Mouse (Mus musculus): ENCODE measurements around the gene Gls2. TPM values are rescaled to one million over a fixed set of nuclear protein-coding genes. Genes with fewer than 3 reads are reported as not detected.
"Not testable (repeated sequence)": the region's sequence is repeated elsewhere in the genome, so short reads cannot be mapped to it uniquely, and the experiment has no call there.

The Gls2 gene
- polyA plus RNA-seq, 1 experiment = 24.3 TPM

GRCm38 (mm10) chr10:128184296-128184695, 10.0 kb upstream of the Gls2 start:
- H3K36me3 ChIP-seq (ENCODE audit: control insufficient read depth, insufficient read depth, low read length, poor library complexity, severe bottlenecking) = no peaks in the 10 kb centered on the region
- H3K27ac ChIP-seq (ENCODE audit: insufficient read depth, low read length) = peak overlapping the region; percentile 71
- no peak overlapping the region for H3K9ac ChIP-seq (ENCODE audit: low read depth, poor library complexity, severe bottlenecking)
- peaks cover 7% of the 10 kb centered on the region for H3K4me1 ChIP-seq (ENCODE audit: control insufficient read depth, insufficient read depth, low read length)
- no peaks in the 10 kb centered on the region for H3K27me3 ChIP-seq (ENCODE audit: control insufficient read depth, insufficient read depth, low read length, poor library complexity, severe bottlenecking)
- H3K9me3 ChIP-seq (replicated peaks; ENCODE audit: control insufficient read depth, insufficient read depth, low read length, poor library complexity, severe bottlenecking) = no peaks in the 10 kb centered on the region
- TF ChIP-seq POLR2A (IDR thresholded peaks at IDR 0.05; ENCODE audit: insufficient read depth, low read length) (no peak), EP300 (IDR thresholded peaks at IDR 0.05; ENCODE audit: insufficient read depth, low read depth, low read length) (no peak), CTCF (IDR thresholded peaks at IDR 0.05; ENCODE audit: low read depth, low read length) (no peak)
- H3K4me3 ChIP-seq (ENCODE audit: low read depth, low read length) = no peak overlapping the region

DNA sequence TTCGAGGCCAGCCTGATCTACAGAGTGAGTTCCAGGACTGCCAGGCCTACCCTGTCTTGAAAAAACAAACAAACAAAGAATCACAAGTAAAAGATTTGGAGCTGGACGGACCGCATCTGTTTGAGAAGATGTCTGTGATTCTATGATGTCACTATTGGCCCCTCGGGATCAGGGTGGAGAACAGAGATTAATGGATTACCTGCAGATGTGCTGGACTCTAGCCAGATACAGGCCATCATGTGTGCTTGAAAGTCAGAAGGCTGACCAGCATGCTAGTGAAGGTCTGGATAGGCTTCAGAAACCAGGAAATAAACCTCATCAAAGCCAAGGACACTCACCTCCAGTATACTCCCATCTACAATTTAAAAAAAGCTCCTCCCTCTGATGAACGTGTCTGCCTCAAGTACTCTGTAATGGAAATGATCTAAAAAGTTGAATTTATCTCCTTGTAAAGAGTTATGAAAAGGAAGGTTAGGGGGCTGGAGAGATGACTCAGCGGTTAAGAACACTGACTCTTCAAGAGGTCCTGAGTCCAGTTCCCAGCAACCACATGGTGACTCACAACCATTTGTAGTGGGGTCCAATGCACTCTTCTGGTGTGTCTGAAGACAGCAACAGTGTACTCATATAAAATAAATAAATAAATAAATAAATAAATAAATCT, 8.8 kb upstream of the Gls2 start:
- TF ChIP-seq CTCF (IDR thresholded peaks at IDR 0.05; ENCODE audit: low read depth, low read length) (no peak), POLR2A (IDR thresholded peaks at IDR 0.05; ENCODE audit: insufficient read depth, low read length) (no peak), EP300 (IDR thresholded peaks at IDR 0.05; ENCODE audit: insufficient read depth, low read depth, low read length) (no peak)
- peak overlapping the region; percentile 19; the same call in 1 of the 2 replicates for H3K4me3 ChIP-seq (ENCODE audit: low read depth, low read length)

GRCm38 (mm10) chr10:128185959-128186358, 8.3 kb upstream of the Gls2 start:
- Histone ChIP-seq H3K27me3 (ENCODE audit: control insufficient read depth, insufficient read depth, low read length, poor library complexity, severe bottlenecking) (no peaks in the 10 kb centered on the region), H3K36me3 (ENCODE audit: control insufficient read depth, insufficient read depth, low read length, poor library complexity, severe bottlenecking) (no peaks in the 10 kb centered on the region), H3K4me3 (ENCODE audit: low read depth, low read length) (no peak overlapping the region), H3K27ac (ENCODE audit: insufficient read depth, low read length) (no peak overlapping the region; the same call in 1 of the 2 replicates), H3K4me1 (ENCODE audit: control insufficient read depth, insufficient read depth, low read length) (peaks cover 7% of the 10 kb centered on the region), H3K9me3 (replicated peaks; ENCODE audit: control insufficient read depth, insufficient read depth, low read length, poor library complexity, severe bottlenecking) (no peaks in the 10 kb centered on the region), H3K9ac (ENCODE audit: low read depth, poor library complexity, severe bottlenecking) (peak overlapping the region; percentile 83)
- TF ChIP-seq CTCF (IDR thresholded peaks at IDR 0.05; ENCODE audit: low read depth, low read length) (peak; percentile 77), EP300 (IDR thresholded peaks at IDR 0.05; ENCODE audit: insufficient read depth, low read depth, low read length) (no peak)

More for the DNA sequence above, 8.8 kb upstream of the Gls2 start:
- peaks cover 7% of the 10 kb centered on the region for H3K4me1 ChIP-seq (ENCODE audit: control insufficient read depth, insufficient read depth, low read length)
- no peaks in the 10 kb centered on the region for H3K27me3 ChIP-seq (ENCODE audit: control insufficient read depth, insufficient read depth, low read length, poor library complexity, severe bottlenecking)
- peak overlapping the region; percentile 83 for H3K9ac ChIP-seq (ENCODE audit: low read depth, poor library complexity, severe bottlenecking)
- peak overlapping the region; percentile 96 for H3K27ac ChIP-seq (ENCODE audit: insufficient read depth, low read length)
- H3K36me3 ChIP-seq (ENCODE audit: control insufficient read depth, insufficient read depth, low read length, poor library complexity, severe bottlenecking) = no peaks in the 10 kb centered on the region
- H3K9me3 ChIP-seq (replicated peaks; ENCODE audit: control insufficient read depth, insufficient read depth, low read length, poor library complexity, severe bottlenecking) = no peaks in the 10 kb centered on the region

GRCm38 (mm10) chr10:128187181-128187605, 7.1 kb upstream of the Gls2 start:
- Histone ChIP-seq H3K4me1 (ENCODE audit: control insufficient read depth, insufficient read depth, low read length) (peaks cover 7% of the 10 kb centered on the region), H3K27me3 (ENCODE audit: control insufficient read depth, insufficient read depth, low read length, poor library complexity, severe bottlenecking) (no peaks in the 10 kb centered on the region), H3K4me3 (ENCODE audit: low read depth, low read length) (no peak overlapping the region), H3K9me3 (replicated peaks; ENCODE audit: control insufficient read depth, insufficient read depth, low read length, poor library complexity, severe bottlenecking) (no peaks in the 10 kb centered on the region), H3K36me3 (ENCODE audit: control insufficient read depth, insufficient read depth, low read length, poor library complexity, severe bottlenecking) (no peaks in the 10 kb centered on the region), H3K9ac (ENCODE audit: low read depth, poor library complexity, severe bottlenecking) (0 out of 2 replicates have a peak overlapping the region, but pooled peaks have one; percentile 21), H3K27ac (ENCODE audit: insufficient read depth, low read length) (peak overlapping the region; percentile 100)
- TF ChIP-seq EP300 (IDR thresholded peaks at IDR 0.05; ENCODE audit: insufficient read depth, low read depth, low read length) (peak; percentile 76; the same call in 1 of the 2 replicates), CTCF (IDR thresholded peaks at IDR 0.05; ENCODE audit: low read depth, low read length) (no peak), POLR2A (IDR thresholded peaks at IDR 0.05; ENCODE audit: insufficient read depth, low read length) (peak; percentile 70)

GRCm38 (mm10) chr10:128188242-128188877, 5.9 kb upstream of the Gls2 start:
- Histone ChIP-seq H3K9ac (ENCODE audit: low read depth, poor library complexity, severe bottlenecking) (no peak overlapping the region), H3K4me3 (ENCODE audit: low read depth, low read length) (no peak overlapping the region), H3K27me3 (ENCODE audit: control insufficient read depth, insufficient read depth, low read length, poor library complexity, severe bottlenecking) (no peaks in the 10 kb centered on the region), H3K36me3 (ENCODE audit: control insufficient read depth, insufficient read depth, low read length, poor library complexity, severe bottlenecking) (no peaks in the 10 kb centered on the region), H3K9me3 (replicated peaks; ENCODE audit: control insufficient read depth, insufficient read depth, low read length, poor library complexity, severe bottlenecking) (no peaks in the 10 kb centered on the region), H3K4me1 (ENCODE audit: control insufficient read depth, insufficient read depth, low read length) (peaks cover 8% of the 10 kb centered on the region), H3K27ac (ENCODE audit: insufficient read depth, low read length) (peak overlapping the region; percentile 100)
- no peak for TF ChIP-seq POLR2A (IDR thresholded peaks at IDR 0.05; ENCODE audit: insufficient read depth, low read length)
- TF ChIP-seq EP300 (IDR thresholded peaks at IDR 0.05; ENCODE audit: insufficient read depth, low read depth, low read length) = 0 out of 2 replicates have a peak, but pooled peaks have one; percentile 54
- TF ChIP-seq CTCF (IDR thresholded peaks at IDR 0.05; ENCODE audit: low read depth, low read length) = peak; percentile 14

DNA sequence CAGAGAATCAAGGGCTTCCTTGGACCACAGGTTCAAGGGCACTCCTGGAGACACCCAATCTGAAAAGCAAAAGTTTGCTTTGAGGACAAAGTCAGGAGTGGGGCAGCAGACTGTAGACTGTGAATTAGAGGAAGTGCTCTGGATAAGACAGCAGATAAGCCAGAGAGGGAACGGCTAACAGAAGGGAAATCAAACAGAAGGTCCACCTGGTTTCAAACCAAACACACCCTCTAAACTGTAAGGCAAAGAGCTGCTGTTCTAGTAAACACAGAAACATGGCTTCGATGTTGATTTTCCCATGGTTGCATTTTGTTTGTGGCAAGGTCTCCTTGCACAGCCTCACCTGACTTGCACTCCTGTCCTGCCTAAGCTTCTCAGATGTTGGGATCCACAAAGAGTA, 2.8 kb upstream of the Gls2 start:
- H3K4me1 ChIP-seq (ENCODE audit: control insufficient read depth, insufficient read depth, low read length) = peaks cover 2% of the 10 kb centered on the region
- no peaks in the 10 kb centered on the region for H3K27me3 ChIP-seq (ENCODE audit: control insufficient read depth, insufficient read depth, low read length, poor library complexity, severe bottlenecking)
- no peaks in the 10 kb centered on the region for H3K9me3 ChIP-seq (replicated peaks; ENCODE audit: control insufficient read depth, insufficient read depth, low read length, poor library complexity, severe bottlenecking)
- TF ChIP-seq EP300 (IDR thresholded peaks at IDR 0.05; ENCODE audit: insufficient read depth, low read depth, low read length) (no peak), POLR2A (IDR thresholded peaks at IDR 0.05; ENCODE audit: insufficient read depth, low read length) (no peak), CTCF (IDR thresholded peaks at IDR 0.05; ENCODE audit: low read depth, low read length) (no peak)
- no peak overlapping the region for H3K4me3 ChIP-seq (ENCODE audit: low read depth, low read length)
- no peaks in the 10 kb centered on the region for H3K36me3 ChIP-seq (ENCODE audit: control insufficient read depth, insufficient read depth, low read length, poor library complexity, severe bottlenecking)
- H3K27ac ChIP-seq (ENCODE audit: insufficient read depth, low read length) = no peak overlapping the region
- no peak overlapping the region for H3K9ac ChIP-seq (ENCODE audit: low read depth, poor library complexity, severe bottlenecking)

GRCm38 (mm10) chr10:128192030-128192766, 2.1 kb upstream of the Gls2 start:
- not testable (repeated sequence) for H3K27me3 ChIP-seq (ENCODE audit: control insufficient read depth, insufficient read depth, low read length, poor library complexity, severe bottlenecking); H3K27ac ChIP-seq (ENCODE audit: insufficient read depth, low read length); H3K9me3 ChIP-seq (replicated peaks; ENCODE audit: control insufficient read depth, insufficient read depth, low read length, poor library complexity, severe bottlenecking); H3K4me1 ChIP-seq (ENCODE audit: control insufficient read depth, insufficient read depth, low read length); H3K4me3 ChIP-seq (ENCODE audit: low read depth, low read length); H3K36me3 ChIP-seq (ENCODE audit: control insufficient read depth, insufficient read depth, low read length, poor library complexity, severe bottlenecking); H3K9ac ChIP-seq (ENCODE audit: low read depth, poor library complexity, severe bottlenecking)

Measured in ES-Bruce4 (cell line).